8 mouse cellular contexts compared by ENCODE assay signal in the genomic region with DNA sequence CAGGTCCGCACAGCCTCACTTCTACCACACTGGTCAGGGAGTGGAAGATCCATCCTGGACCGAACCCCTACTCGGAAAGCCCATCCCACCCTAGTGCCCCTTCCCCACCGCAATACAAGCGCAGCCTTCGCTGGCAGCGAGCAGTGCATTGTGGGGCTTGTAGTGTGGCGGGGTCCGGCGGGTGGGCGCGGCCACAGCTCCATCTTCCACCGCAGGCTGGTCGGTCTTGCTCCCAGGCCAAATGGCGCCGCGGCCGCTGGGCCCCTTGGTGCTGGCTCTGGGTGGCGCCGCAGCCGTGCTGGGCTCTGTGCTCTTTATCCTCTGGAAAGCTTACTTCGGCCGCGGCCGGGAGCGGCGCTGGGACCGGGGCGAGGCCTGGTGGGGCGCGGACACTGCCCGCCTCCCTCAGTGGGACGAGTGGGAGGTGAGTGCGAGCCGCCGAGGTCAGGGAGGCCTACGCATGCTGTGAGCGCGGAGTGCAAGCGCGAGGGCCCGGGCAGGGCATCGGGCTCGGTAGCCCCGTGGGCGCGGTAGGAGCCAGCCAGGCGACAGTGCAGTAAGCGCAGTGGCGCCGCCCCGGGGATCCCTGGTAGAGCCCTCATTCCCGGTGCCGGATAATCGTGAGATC. TPM values are rescaled to one million over a fixed set of nuclear protein-coding genes. Genes with fewer than 3 reads are reported as not detected.
DNase-seq lines count a peak whose midpoint lies in the region; ATAC-seq and TF ChIP-seq lines count a peak whose summit lies in the region.

Gene Arl10 (plus strand): TSS at position 162 of the 628 bp plus-strand sequence.

- peak; percentile 58; the same call in 1 of the 2 replicates for TF ChIP-seq POLR2A in heart, adult 2 months (IDR thresholded peaks at IDR 0.05; ENCODE audit: insufficient read depth, low read depth, low read length)
- TF ChIP-seq POLR2A in kidney, adult 2 months (IDR thresholded peaks at IDR 0.05; ENCODE audit: low read depth, low read length): peak; percentile 25

- H3K4me2 ChIP-seq in embryonic facial prominence, embryonic 11.5 days (ENCODE audit: low read depth, low read length): peak within 1 kb of the TSS; percentile 90
- peak within 1 kb of the TSS; percentile 90 for H3K4me2 ChIP-seq in midbrain, postnatal 0 days (ENCODE audit: low read depth, low read length, poor library complexity, severe bottlenecking)

- no peak for TF ChIP-seq EP300 in heart, adult 2 months (IDR thresholded peaks at IDR 0.05; ENCODE audit: insufficient read depth, low read depth, low read length)

- DNase-seq in 3134 (ENCODE audit: extremely low read depth, insufficient read length, low spot score) (peak; percentile 86), liver (peak; percentile 71)
- DNase-seq in adrenal gland, adult 8-10 months: peak; percentile 69
- DNase-seq in embryonic facial prominence, embryonic 11.5 days (ENCODE audit: low spot score): peak; percentile 85
- peak; percentile 88 for DNase-seq in heart, adult 2 months
- peak; percentile 85 for DNase-seq in kidney, adult 2 months
- DNase-seq in midbrain, postnatal 0 days (ENCODE audit: low spot score): peak; percentile 84
- peak; percentile 53 to 80 for DNase-seq in spleen, postnatal 4 days (ENCODE audit: low spot score in 2 of 2)

- intact Hi-C loops in heart, adult 2 months (cut with DNase I): loop anchor here (1.0 kb wide), 2 partner anchors 15 to 46 kb away; partner anchors contain the start of genes Faf2, Higd2a and Nop16

- ATAC-seq in embryonic facial prominence, embryonic 11.5 days (replicated peaks; ENCODE audit: insufficient number of reproducible peaks, low FRiP score, low TSS enrichment, low read depth): peak; percentile 85
- peak; percentile 90 for ATAC-seq in midbrain, postnatal 0 days (ENCODE audit: low FRiP score)

- under 1% methylated on average over 55 of the region's 55 CpGs for WGBS in embryonic facial prominence, embryonic 11.5 days
- WGBS in heart, adult 2 months: under 1% methylated on average over 55 of the region's 55 CpGs
- WGBS in kidney, adult 2 months: under 1% methylated on average over 55 of the region's 55 CpGs
- under 1% methylated on average over 55 of the region's 55 CpGs for WGBS in midbrain, postnatal 0 days

- peak within 1 kb of the TSS; percentile 96 for H3K4me3 ChIP-seq in embryonic facial prominence, embryonic 11.5 days (ENCODE audit: low read depth, low read length)
- peak within 1 kb of the TSS; percentile 92 for H3K4me3 ChIP-seq in heart, adult 2 months
- peak within 1 kb of the TSS; percentile 80 for H3K4me3 ChIP-seq in kidney, adult 2 months (ENCODE audit: insufficient read depth, low read depth, low read length)
- H3K4me3 ChIP-seq in midbrain, postnatal 0 days (ENCODE audit: low read depth, low read length): peak within 1 kb of the TSS; percentile 89

- 0 out of 2 replicates have a peak, but pooled peaks cover 2% of the 10 kb centered on the region for H3K36me3 ChIP-seq in embryonic facial prominence, embryonic 11.5 days (replicated peaks; ENCODE audit: control insufficient read depth, insufficient read depth, low read depth, low read length)
- no peaks in the 10 kb centered on the region for H3K36me3 ChIP-seq in heart, adult 2 months (ENCODE audit: control insufficient read depth, insufficient read depth, low read length)
- no peaks in the 10 kb centered on the region for H3K36me3 ChIP-seq in kidney, adult 2 months (ENCODE audit: control insufficient read depth, insufficient read depth, low read length)
- H3K36me3 ChIP-seq in midbrain, postnatal 0 days (ENCODE audit: insufficient read depth, low read length): peaks cover 21% of the 10 kb centered on the region

- H3K27ac ChIP-seq in embryonic facial prominence, embryonic 11.5 days (replicated peaks; ENCODE audit: low read depth, low read length): peak within 1 kb of the TSS; percentile 67; the same call in 1 of the 2 replicates
- H3K27ac ChIP-seq in heart, adult 2 months: peak within 1 kb of the TSS; percentile 66
- peak within 1 kb of the TSS; percentile 81 for H3K27ac ChIP-seq in kidney, adult 2 months (ENCODE audit: insufficient read depth, low read depth, low read length)
- H3K27ac ChIP-seq in midbrain, postnatal 0 days (ENCODE audit: low read depth, low read length): peak within 1 kb of the TSS; percentile 77

- no peaks in the 10 kb centered on the region for H3K79me2 ChIP-seq in heart, adult 2 months (replicated peaks; ENCODE audit: control insufficient read depth, insufficient read depth, low read length)

- peak; percentile 41; the same call in 1 of the 2 replicates for TF ChIP-seq CTCF in heart, adult 2 months (IDR thresholded peaks at IDR 0.05)
- TF ChIP-seq CTCF in kidney, adult 2 months (conservative IDR thresholded peaks at IDR 0.05; ENCODE audit: insufficient read depth, insufficient read length, low read depth, low read length): 0 out of 2 replicates have a peak, but pooled peaks have one; percentile 21
- peak; percentile 43 for TF ChIP-seq CTCF in midbrain, postnatal 0 days (IDR thresholded peaks at IDR 0.05)

- no peaks in the 10 kb centered on the region for H3K27me3 ChIP-seq in embryonic facial prominence, embryonic 11.5 days (ENCODE audit: control insufficient read depth, insufficient read depth, low read length)
- no peaks in the 10 kb centered on the region for H3K27me3 ChIP-seq in heart, adult 2 months (ENCODE audit: control insufficient read depth, insufficient read depth, low read length)
- H3K27me3 ChIP-seq in kidney, adult 2 months (replicated peaks; ENCODE audit: control insufficient read depth, insufficient read depth, low read length): no peaks in the 10 kb centered on the region
- H3K27me3 ChIP-seq in midbrain, postnatal 0 days (ENCODE audit: insufficient read depth, low read length): no peaks in the 10 kb centered on the region

- no peaks in the 10 kb centered on the region; the same call in 1 of the 2 replicates for H3K4me1 ChIP-seq in embryonic facial prominence, embryonic 11.5 days (ENCODE audit: control insufficient read depth, insufficient read depth, low read length)
- H3K4me1 ChIP-seq in heart, adult 2 months (ENCODE audit: control insufficient read depth, insufficient read depth, low read length): peaks cover 1% of the 10 kb centered on the region; the same call in 1 of the 2 replicates
- peaks cover 10% of the 10 kb centered on the region; the same call in 1 of the 2 replicates for H3K4me1 ChIP-seq in kidney, adult 2 months (ENCODE audit: control insufficient read depth, insufficient read depth, low read length)
- H3K4me1 ChIP-seq in midbrain, postnatal 0 days (ENCODE audit: insufficient read depth, low read length): peaks cover 8% of the 10 kb centered on the region; the same call in 1 of the 2 replicates

- no peaks in the 10 kb centered on the region for H3K9me3 ChIP-seq in embryonic facial prominence, embryonic 11.5 days (replicated peaks; ENCODE audit: control insufficient read depth, low read length)
- no peaks in the 10 kb centered on the region for H3K9me3 ChIP-seq in midbrain, postnatal 0 days (ENCODE audit: low read length)

- H3K9ac ChIP-seq in embryonic facial prominence, embryonic 11.5 days (replicated peaks; ENCODE audit: low read length): peak within 1 kb of the TSS; percentile 93
- peak within 1 kb of the TSS; percentile 90 for H3K9ac ChIP-seq in heart, adult 2 months (ENCODE audit: low read depth, low read length)
- peak within 1 kb of the TSS; percentile 91 for H3K9ac ChIP-seq in midbrain, postnatal 0 days (replicated peaks; ENCODE audit: low read length, poor library complexity, severe bottlenecking)

RNA-seq across cellular contexts. Expression of gene Arl10, which starts in this region (rescaled TPM):
- total RNA-seq in adrenal gland, adult 8-10 months (2022): 10 to 100 TPM; 55.4 to 77.4 (median 62.0) TPM
- polyA plus RNA-seq in embryonic facial prominence, embryonic 11.5 days (2014; fragmentation: Nextera tagmentation; extraction: Ambion mirVana): 24.9 and 26.0 TPM in 2 replicates
- 1 to 10 TPM; 6.2 to 6.8 TPM for total RNA-seq in heart, adult 2 months (2021)
- 8.9 and 11.8 TPM in 2 replicates for polyA plus RNA-seq in heart, adult 2 months (2012; rRNA removed)
- 20.1 and 23.3 TPM in 2 replicates for polyA plus RNA-seq in kidney, adult 2 months (2012; rRNA removed)
- 161 and 171 TPM in 2 replicates for total RNA-seq in midbrain, postnatal 0 days (2014; rRNA removed)
- 79.2 and 80.2 TPM in 2 replicates for polyA plus RNA-seq in midbrain, postnatal 0 days (2015; fragmentation: Nextera tagmentation; extraction: Ambion mirVana)

Comparison
In these comparisons a context has a peak if more than half of its experiments do, and no peak if none do; other contexts are left out.
1. Peak in every context shown above with its lines: DNase-seq, ATAC-seq, H3K4me3 ChIP-seq and H3K27ac ChIP-seq.
2. RNA of gene Arl10 (total RNA-seq): 161 to 171 TPM in midbrain, postnatal 0 days and 55.4 to 77.4 TPM in adrenal gland, adult 8-10 months; 6.2 to 6.8 TPM in heart, adult 2 months; every median in the first group is over 4 times any median in the second.